Mouse (Mus musculus) CH12.LX (cell line): ENCODE measurements around the gene Chd1l. TPM values are rescaled to one million over a fixed set of nuclear protein-coding genes. Genes with fewer than 3 reads are reported as not detected.

ENCODE experiments used
- DNase-seq: peaks from one replicate; pipeline ENCODE4 v3.0.0-alpha.2; 2013; ENCODE audit errors: extremely low read depth
- H3K27ac ChIP-seq: 2 replicates; pipeline ENCODE4 v1.5.1; 2012; ENCODE audit warnings: low read depth, mild to moderate bottlenecking, control low read depth, moderate library complexity; ENCODE audit not compliant: insufficient read depth
- H3K27me3 ChIP-seq: replicated peaks from 2 replicates; pipeline ENCODE3; 2012; ENCODE audit warnings: inconsistent platforms
- H3K36me3 ChIP-seq, 2 experiments: replicated peaks in 1 of 2; 2 replicates each; pipeline versions ENCODE3 to v1.6.1; 2012; ENCODE audit warnings: inconsistent platforms in 1 of 2, low read length in 1 of 2, mild to moderate bottlenecking in 1 of 2, mixed read lengths in 1 of 2, moderate library complexity in 1 of 2; ENCODE audit not compliant: control insufficient read depth in 1 of 2, insufficient read depth in 1 of 2
- H3K4me1 ChIP-seq, 2 experiments: 2 replicates each; pipeline ENCODE4 v1.6.1; 2012; ENCODE audit warnings: inconsistent platforms in 1 of 2, moderate library complexity in 1 of 2; ENCODE audit not compliant: insufficient read depth in 2 of 2, control insufficient read depth in 1 of 2
- H3K4me2 ChIP-seq: 2 replicates; pipeline ENCODE4 v1.6.1; 2012; ENCODE audit warnings: low read depth, mild to moderate bottlenecking, control low read depth; ENCODE audit not compliant: poor library complexity, insufficient read depth, severe bottlenecking
- H3K4me3 ChIP-seq, 3 experiments: fragments of 150-350 bp in 1 of 3; sonication (generic) in 1 of 3; replicated peaks in 1 of 3; 2 replicates each; pipeline versions ENCODE3 to v1.5.1; 2011 to 2012; ENCODE audit warnings: low read depth in 2 of 3, low read length in 2 of 3, mild to moderate bottlenecking in 2 of 3, moderate library complexity in 2 of 3, control low read depth in 1 of 3, improper control_type of control experiment in 1 of 3, inconsistent platforms in 1 of 3, mixed read lengths in 1 of 3; ENCODE audit not compliant: poor library complexity in 1 of 3
- H3K79me2 ChIP-seq: replicated peaks from 2 replicates; pipeline ENCODE4 v1.6.1; 2012; ENCODE audit warnings: mild to moderate bottlenecking, moderate library complexity; ENCODE audit not compliant: control insufficient read depth, poor library complexity, insufficient read depth, severe bottlenecking; ENCODE audit errors: extremely low read depth
- H3K9ac ChIP-seq: 2 replicates; pipeline ENCODE4 v1.6.1; 2012; ENCODE audit warnings: low read depth, mild to moderate bottlenecking, control low read depth, moderate library complexity; ENCODE audit not compliant: insufficient read depth
- H3K9me3 ChIP-seq: replicated peaks from 2 replicates; pipeline ENCODE3; 2012; ENCODE audit warnings: low read length, inconsistent platforms, mixed read lengths
- CHD1 ChIP-seq: IDR thresholded peaks from 2 replicates; pipeline ENCODE4 v1.6.1; 2012; ENCODE audit warnings: low read depth, low read length, improper control_type of control experiment, inconsistent platforms
- CTCF ChIP-seq, 2 experiments: IDR thresholded peaks in 1 of 2; conservative IDR thresholded peaks in 1 of 2; 2 replicates each; pipeline ENCODE4 v1.5.1; 2011 to 2012; ENCODE audit warnings: low read depth in 2 of 2, low read length in 2 of 2, improper control_type of control experiment in 1 of 2, inconsistent platforms in 1 of 2, mild to moderate bottlenecking in 1 of 2, moderate library complexity in 1 of 2
- E2F4 ChIP-seq: IDR thresholded peaks from 2 replicates; pipeline ENCODE4 v1.6.1; 2011; ENCODE audit warnings: low read depth, low read length, improper control_type of control experiment; ENCODE audit not compliant: insufficient replicate concordance
- EP300 ChIP-seq: IDR thresholded peaks from 2 replicates; pipeline ENCODE4 v1.6.1; 2011; ENCODE audit warnings: low read length, improper control_type of control experiment
- ETS1 ChIP-seq: conservative IDR thresholded peaks from 2 replicates; pipeline ENCODE4 v1.6.1; 2012; ENCODE audit warnings: low read depth, mild to moderate bottlenecking, inconsistent platforms, low read length, improper control_type of control experiment, moderate library complexity
- GABPA ChIP-seq: IDR thresholded peaks from 2 replicates; pipeline ENCODE4 v1.6.1; 2012; ENCODE audit warnings: low read depth, low read length, improper control_type of control experiment, inconsistent platforms; ENCODE audit not compliant: insufficient replicate concordance
- HCFC1 ChIP-seq: IDR thresholded peaks from 2 replicates; pipeline ENCODE4 v1.6.1; 2012; ENCODE audit warnings: low read depth, mild to moderate bottlenecking, inconsistent platforms, low read length, improper control_type of control experiment
- JUN ChIP-seq: IDR thresholded peaks from 2 replicates; pipeline ENCODE4 v1.6.1; 2011; ENCODE audit warnings: low read depth, mild to moderate bottlenecking, low read length, improper control_type of control experiment, moderate library complexity; ENCODE audit not compliant: insufficient read depth
- JUND ChIP-seq: conservative IDR thresholded peaks from 2 replicates; pipeline ENCODE4 v1.6.1; 2011; ENCODE audit warnings: low read depth, low read length, improper control_type of control experiment
- MAFK ChIP-seq: IDR thresholded peaks from 2 replicates; pipeline ENCODE4 v1.6.1; 2011; ENCODE audit warnings: low read length, improper control_type of control experiment; ENCODE audit not compliant: insufficient replicate concordance
- MAZ ChIP-seq: IDR thresholded peaks from 2 replicates; pipeline ENCODE4 v1.6.1; 2012; ENCODE audit warnings: low read depth, mild to moderate bottlenecking, inconsistent platforms, low read length, improper control_type of control experiment, moderate library complexity
- MEF2A ChIP-seq: IDR thresholded peaks from 2 replicates; pipeline ENCODE4 v1.6.1; 2014; ENCODE audit warnings: low read depth, mild to moderate bottlenecking, inconsistent platforms, low read length, improper control_type of control experiment, borderline replicate concordance
- MXI1 ChIP-seq: IDR thresholded peaks from 2 replicates; pipeline ENCODE4 v1.6.1; 2011; ENCODE audit warnings: mild to moderate bottlenecking, low read depth, low read length, improper control_type of control experiment
- MYC ChIP-seq: IDR thresholded peaks from 2 replicates; pipeline ENCODE4 v1.6.1; 2011; ENCODE audit warnings: low read depth, mild to moderate bottlenecking, improper control_type of control experiment, low read length
- NELFE ChIP-seq: IDR thresholded peaks from 2 replicates; pipeline ENCODE4 v1.6.1; 2011; ENCODE audit warnings: low read depth, low read length, improper control_type of control experiment
- NRF1 ChIP-seq: IDR thresholded peaks from 2 replicates; pipeline ENCODE4 v1.6.1; 2014; ENCODE audit warnings: low read depth, mild to moderate bottlenecking, inconsistent platforms, low read length, improper control_type of control experiment, moderate library complexity
- PAX5 ChIP-seq: IDR thresholded peaks from 2 replicates; pipeline ENCODE4 v1.6.1; 2012; ENCODE audit warnings: low read length, inconsistent platforms, mixed read lengths
- POLR2AphosphoS2 ChIP-seq: IDR thresholded peaks from 2 replicates; pipeline ENCODE4 v1.6.1; 2011; ENCODE audit warnings: low read depth, low read length, improper control_type of control experiment
- RAD21 ChIP-seq: IDR thresholded peaks from 2 replicates; pipeline ENCODE4 v1.6.1; 2011; ENCODE audit warnings: low read depth, mild to moderate bottlenecking, low read length, improper control_type of control experiment, moderate library complexity
- RCOR1 ChIP-seq: conservative IDR thresholded peaks from 2 replicates; pipeline ENCODE4 v1.6.1; 2012; ENCODE audit warnings: low read depth, mild to moderate bottlenecking, inconsistent platforms, low read length, improper control_type of control experiment
- SMC3 ChIP-seq: IDR thresholded peaks from 2 replicates; pipeline ENCODE4 v1.6.1; 2011; ENCODE audit warnings: low read depth, low read length, improper control_type of control experiment
- UBTF ChIP-seq: IDR thresholded peaks from 2 replicates; pipeline ENCODE4 v1.6.1; 2012; ENCODE audit warnings: low read depth, mild to moderate bottlenecking, inconsistent platforms, low read length, improper control_type of control experiment, moderate library complexity
- USF2 ChIP-seq: conservative IDR thresholded peaks from 2 replicates; pipeline ENCODE4 v1.6.1; 2011; ENCODE audit warnings: low read depth, low read length, improper control_type of control experiment
- ZC3H11A ChIP-seq: IDR thresholded peaks from 2 replicates; pipeline ENCODE4 v1.6.1; 2012; ENCODE audit warnings: low read depth, mild to moderate bottlenecking, inconsistent platforms, low read length, improper control_type of control experiment
- ZKSCAN1 ChIP-seq: IDR thresholded peaks from 2 replicates; pipeline ENCODE4 v1.6.1; 2012; ENCODE audit warnings: low read depth, inconsistent platforms, low read length, improper control_type of control experiment, borderline replicate concordance
- ZNF384 ChIP-seq: IDR thresholded peaks from 2 replicates; pipeline ENCODE4 v1.6.1; 2012; ENCODE audit warnings: low read depth, low read length, improper control_type of control experiment, inconsistent platforms
- dilution Hi-C: fragments of 300-500 bp; cut with MboI; formaldehyde crosslinking; loops from 2 replicates; pipeline ENCODE4 v1.14.3; 2020; ENCODE audit warnings: low sequenced_read_pairs; ENCODE audit not compliant: extremely low pct_unique_long_range_greater_than_20kb, extremely low pct_ligation_motif_present
- in situ Hi-C: fragments of 300-500 bp; cut with MboI; formaldehyde crosslinking; loops from 3 replicates; pipeline ENCODE4 v1.14.3; 2019; ENCODE audit warnings: low sequenced_read_pairs, low pct_ligation_motif_present, low pct_unique_long_range_greater_than_20kb, mixed read lengths
- polyA plus RNA-seq: library from polyadenylated mRNA; unstranded; fragments of >175 nt; gene quantifications from 2 replicates; pipeline ENCODE4 v1.2.1, GENCODE M21; 2012; ENCODE audit warnings: low read depth; ENCODE audit not compliant: insufficient read length
- total RNA-seq, 2 experiments: library from RNA; depleted of rRNA; stranded (reverse); fragments of 300-350 nt in 1 of 2; fragments of >200 nt in 1 of 2; gene quantifications; 2 replicates each; pipeline ENCODE4 v1.2.3; 2012 to 2014

Chd1l gene
- total and polyA plus RNA-seq, 3 experiments, result 24.7 to 29.0 (median 25.2) TPM

DNA sequence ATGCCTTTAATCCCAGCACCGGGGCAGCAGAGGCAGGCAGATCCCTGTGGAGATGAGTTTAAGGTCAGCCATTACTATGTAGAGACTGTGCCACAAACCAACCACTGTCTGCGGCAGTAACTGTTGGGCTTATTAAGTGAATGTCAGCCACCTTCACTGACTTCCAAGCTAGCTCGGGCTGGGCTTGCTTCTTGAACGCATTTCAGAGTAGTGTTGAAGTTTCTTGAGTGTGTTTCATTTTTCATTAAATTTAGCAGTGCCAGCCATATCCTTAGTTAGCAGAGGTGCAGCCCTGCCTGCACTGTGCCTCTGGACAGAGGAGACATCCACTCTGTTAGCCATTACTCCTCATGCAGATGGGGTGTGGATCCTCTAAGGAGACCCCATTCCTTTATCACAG lies 20.7 kb upstream of the Chd1l start:
- H3K4me1 ChIP-seq, result peaks cover 4 to 14% of the 10 kb centered on the region in 2 experiments; a peak in 2 of 4 replicates
- no peak overlapping the region for H3K4me2 ChIP-seq
- H3K36me3 ChIP-seq, result no peaks in the 10 kb centered on the region
- DNase-seq, result no peak
- H3K4me3 ChIP-seq, result no peak overlapping the region
- H3K27me3 ChIP-seq, result no peaks in the 10 kb centered on the region
- TF ChIP-seq UBTF (no peak), ZKSCAN1 (no peak), ZNF384 (no peak), PAX5 (no peak), RCOR1 (no peak), GABPA (no peak), POLR2AphosphoS2 (no peak), RAD21 (no peak), ETS1 (no peak)
- no peaks in the 10 kb centered on the region for H3K79me2 ChIP-seq
- H3K9ac ChIP-seq, result no peak overlapping the region
- dilution Hi-C loops (no loop called here), in situ Hi-C loops (no loop called here)
- H3K27ac ChIP-seq, result no peak overlapping the region
- no peaks in the 10 kb centered on the region for H3K9me3 ChIP-seq

DNA sequence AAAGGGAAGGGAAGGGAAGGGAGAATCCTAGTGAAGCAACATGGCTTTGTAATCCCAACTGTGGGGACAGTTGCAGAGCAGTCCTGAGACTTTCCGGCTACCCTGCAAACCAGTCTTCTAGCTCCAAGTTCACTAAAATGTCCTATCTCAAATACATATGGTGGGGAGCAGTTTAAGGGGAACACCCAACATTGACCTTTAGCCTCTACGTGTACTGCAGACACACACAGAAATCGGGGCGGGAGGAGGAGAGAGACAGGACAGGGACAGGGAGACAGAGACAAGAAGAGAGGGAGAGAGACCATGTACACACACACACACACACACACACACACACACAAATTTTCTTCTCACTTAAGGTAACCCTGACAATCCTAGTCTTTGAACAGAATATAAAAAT lies 19.9 kb upstream of the Chd1l start:
- Histone ChIP-seq H3K27me3 (no peaks in the 10 kb centered on the region), H3K79me2 (no peaks in the 10 kb centered on the region), H3K4me3 (no peak overlapping the region), H3K4me1 (peaks cover 4 to 14% of the 10 kb centered on the region in 2 experiments; a peak in 2 of 4 replicates), H3K4me2 (no peak overlapping the region), H3K27ac (no peak overlapping the region), H3K9ac (no peak overlapping the region), H3K36me3 (no peaks in the 10 kb centered on the region), H3K9me3 (no peaks in the 10 kb centered on the region)
- DNase-seq, result no peak
- in situ Hi-C loops, result no loop called here
- dilution Hi-C loops, result no loop called here
- no peak for TF ChIP-seq E2F4
- no peak for TF ChIP-seq CTCF (conservative IDR thresholded peaks at IDR 0.05 in 1 of 2, IDR thresholded peaks at IDR 0.05 in 1 of 2; ENCODE audit: low read depth in 2 of 2, low read length in 2 of 2)
- TF ChIP-seq ZNF384, result no peak
- TF ChIP-seq MAFK, result no peak
- TF ChIP-seq MYC, result no peak
- TF ChIP-seq USF2, result no peak
- TF ChIP-seq CHD1, result no peak
- no peak for TF ChIP-seq NRF1
- no peak for TF ChIP-seq MEF2A
- TF ChIP-seq HCFC1, result no peak
- no peak for TF ChIP-seq ZKSCAN1
- no peak for TF ChIP-seq NELFE
- TF ChIP-seq JUN, result no peak
- no peak for TF ChIP-seq JUND
- TF ChIP-seq SMC3, result no peak
- no peak for TF ChIP-seq MAZ
- TF ChIP-seq MXI1, result no peak
- no peak for TF ChIP-seq ZC3H11A
- no peak for TF ChIP-seq EP300
